ENCODE assay signal across 12 mouse cellular contexts in the genomic region with DNA sequence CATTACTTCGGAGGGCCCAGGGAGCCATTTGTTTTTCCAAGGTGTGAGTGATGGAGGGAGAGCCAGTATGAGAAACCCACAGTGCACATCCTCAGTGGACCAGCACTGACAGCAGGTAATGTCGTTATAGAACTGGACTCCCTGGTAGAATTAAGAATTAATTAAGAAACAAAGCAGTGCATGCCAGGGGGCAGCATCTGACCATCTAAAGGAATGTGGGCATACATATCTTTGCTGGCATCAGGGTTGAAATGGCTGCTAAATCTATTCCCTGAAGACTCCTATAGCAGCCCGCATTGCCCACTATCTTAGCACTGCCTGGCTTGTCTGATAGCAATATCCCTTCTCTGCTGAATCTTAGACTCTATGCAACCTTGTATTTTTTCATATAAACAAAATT.
DNase-seq lines count a peak whose midpoint lies in the region; ATAC-seq and TF ChIP-seq lines count a peak whose summit lies in the region.
"Had no signal": no experiment of that assay in that cellular context is flagged by ENCODE, and none has a peak within 500 bp of the region (broad histone marks: within the 10 kb centered on the region; RNA-seq: fewer than 3 reads in every experiment).

No protein-coding gene starts in this region.

- TF ChIP-seq CTCF in layer of hippocampus, adult 2 months (conservative IDR thresholded peaks at IDR 0.05) = peak; percentile 65
- TF ChIP-seq CTCF in stomach, postnatal 0 days (IDR thresholded peaks at IDR 0.05; ENCODE audit: low read depth) = peak; percentile 46

- no peak overlapping the region for H3K9ac ChIP-seq in stomach, postnatal 0 days (ENCODE audit: low read length)
- H3K9ac ChIP-seq: forebrain, embryonic 12.5 days; neural tube, embryonic 13.5 days had no signal

- no peaks in the 10 kb centered on the region for H3K4me1 ChIP-seq in stomach, postnatal 0 days (replicated peaks; ENCODE audit: control insufficient read depth, insufficient read depth)
- H3K4me1 ChIP-seq: forebrain, embryonic 12.5 days; neural tube, embryonic 13.5 days had no signal

- H3K27ac ChIP-seq in layer of hippocampus, adult 2 months = no peak overlapping the region
- H3K27ac ChIP-seq in stomach, postnatal 0 days (replicated peaks) = no peak overlapping the region
- H3K27ac ChIP-seq: forebrain, embryonic 12.5 days; neural tube, embryonic 13.5 days had no signal

- H3K36me3 ChIP-seq in stomach, postnatal 0 days (ENCODE audit: control insufficient read depth, insufficient read depth, low read length) = no peaks in the 10 kb centered on the region
- H3K36me3 ChIP-seq: forebrain, embryonic 12.5 days; neural tube, embryonic 13.5 days had no signal

- no peak for ATAC-seq in stomach, postnatal 0 days (ENCODE audit: low FRiP score, low TSS enrichment)

- no peak overlapping the region for H3K4me3 ChIP-seq in layer of hippocampus, adult 2 months
- H3K4me3 ChIP-seq in stomach, postnatal 0 days (ENCODE audit: low read depth, low read length) = no peak overlapping the region
- H3K4me3 ChIP-seq: forebrain, embryonic 12.5 days; neural tube, embryonic 13.5 days had no signal

- DNase-seq in adrenal gland, postnatal 14 days = peak; percentile 9
- DNase-seq in adrenal gland, adult 8-10 months = no peak
- peak in 1 of 2 experiments; percentile 16 for DNase-seq in layer of hippocampus, adult 2 months (ENCODE audit: low spot score in 2 of 2)
- DNase-seq in layer of hippocampus, postnatal 36 days = no peak
- peak; percentile 18 for DNase-seq in thymus, postnatal 4 days
- DNase-seq in thymus, adult 18-20 months = no peak
- no peak for DNase-seq in stomach, postnatal 0 days (ENCODE audit: low spot score)
- DNase-seq in embryo, embryonic 10.5 days (ENCODE audit: low spot score) = no peak
- DNase-seq: heart, postnatal 4 days had no signal

- 85% methylated on average over 3 of the region's 3 CpGs for WGBS in stomach, postnatal 0 days

- H3K4me2 ChIP-seq in stomach, postnatal 0 days (replicated peaks; ENCODE audit: low read depth) = no peak overlapping the region
- H3K4me2 ChIP-seq: forebrain, embryonic 12.5 days; liver, embryonic 11.5 days; neural tube, embryonic 13.5 days had no signal

- no peaks in the 10 kb centered on the region for H3K27me3 ChIP-seq in stomach, postnatal 0 days (ENCODE audit: control insufficient read depth, insufficient read depth, low read length)
- H3K27me3 ChIP-seq: forebrain, embryonic 12.5 days; neural tube, embryonic 13.5 days had no signal

- H3K9me3 ChIP-seq in stomach, postnatal 0 days (ENCODE audit: control insufficient read depth, low read length) = no peaks in the 10 kb centered on the region
- H3K9me3 ChIP-seq: forebrain, embryonic 12.5 days; neural tube, embryonic 13.5 days had no signal

- TF ChIP-seq EP300 in stomach, postnatal 0 days (optimal IDR thresholded peaks at IDR 0.05) = no peak

Comparison
In these comparisons a context has a peak if more than half of its experiments do, and no peak if none do; other contexts are left out.
1. DNase-seq: peak in adrenal gland, postnatal 14 days (single experiment) and thymus, postnatal 4 days (single experiment); none in adrenal gland, adult 8-10 months (single experiment), layer of hippocampus, postnatal 36 days (0 of 2), thymus, adult 18-20 months (0 of 2), stomach, postnatal 0 days (single experiment) and embryo, embryonic 10.5 days (single experiment).